Mouse (Mus musculus) cerebellum, adult 9-11 months (tissue): Measurements from ENCODE around the gene Tmem178.
"Not testable (repeated sequence)": the region's sequence is repeated elsewhere in the genome, so short reads cannot be mapped to it uniquely, and the experiment has no call there.

Source experiments
- DNase-seq: peaks from one replicate; pipeline ENCODE4 v3.0.0; 2022

The Tmem178 gene

DNA sequence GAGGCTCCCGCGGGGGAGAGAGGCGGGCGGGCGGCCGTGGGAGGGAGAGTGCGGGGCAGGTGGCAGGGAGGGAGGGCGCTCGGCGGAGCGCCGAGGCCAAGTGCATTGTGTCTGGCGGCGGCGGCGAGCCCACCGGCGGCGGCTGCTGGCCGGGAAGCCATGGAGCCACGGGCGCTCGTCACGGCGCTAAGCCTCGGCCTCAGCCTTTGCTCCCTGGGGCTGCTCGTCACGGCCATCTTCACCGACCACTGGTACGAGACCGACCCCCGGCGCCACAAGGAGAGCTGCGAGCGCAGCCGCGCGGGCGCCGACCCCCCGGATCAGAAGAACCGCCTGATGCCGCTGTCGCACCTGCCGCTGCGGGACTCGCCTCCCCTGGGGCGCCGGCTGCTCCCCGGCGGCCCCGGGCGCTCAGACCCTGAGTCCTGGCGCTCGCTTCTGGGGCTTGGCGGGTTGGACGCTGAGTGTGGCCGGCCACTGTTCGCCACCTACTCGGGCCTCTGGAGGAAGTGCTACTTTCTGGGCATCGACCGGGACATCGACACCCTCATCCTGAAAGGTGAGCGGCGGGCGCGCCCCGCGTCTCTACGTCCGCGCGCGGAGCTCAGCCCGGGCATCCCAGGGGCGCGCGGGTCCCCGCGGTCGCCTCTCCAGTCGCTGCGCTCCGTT, at the start of gene Tmem178:
Gene Tmem178, plus strand, starts transcription at position 103 of the 669 bp plus-strand sequence.
- DNase-seq, result peak; percentile 79

DNA sequence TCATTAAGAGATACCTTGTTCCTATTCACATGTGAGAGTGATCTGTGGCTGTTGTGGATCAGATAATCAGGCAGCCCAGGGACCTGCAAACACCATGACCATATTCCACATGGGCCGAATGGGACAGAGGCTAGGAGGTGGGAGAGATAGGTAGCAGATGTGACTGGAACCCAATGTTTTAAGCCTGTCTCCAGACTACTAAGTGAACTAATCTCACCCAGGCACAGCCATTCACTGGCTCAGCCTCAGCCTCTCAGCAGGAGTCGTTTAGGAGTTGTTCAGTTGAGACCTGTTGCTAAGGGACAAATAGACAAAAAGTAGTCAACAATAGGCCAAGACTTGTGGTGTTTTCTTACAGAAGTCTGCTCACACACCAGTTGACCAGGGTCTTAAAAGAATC, 48.0 kb upstream of the Tmem178 start:
- no peak for DNase-seq

DNA sequence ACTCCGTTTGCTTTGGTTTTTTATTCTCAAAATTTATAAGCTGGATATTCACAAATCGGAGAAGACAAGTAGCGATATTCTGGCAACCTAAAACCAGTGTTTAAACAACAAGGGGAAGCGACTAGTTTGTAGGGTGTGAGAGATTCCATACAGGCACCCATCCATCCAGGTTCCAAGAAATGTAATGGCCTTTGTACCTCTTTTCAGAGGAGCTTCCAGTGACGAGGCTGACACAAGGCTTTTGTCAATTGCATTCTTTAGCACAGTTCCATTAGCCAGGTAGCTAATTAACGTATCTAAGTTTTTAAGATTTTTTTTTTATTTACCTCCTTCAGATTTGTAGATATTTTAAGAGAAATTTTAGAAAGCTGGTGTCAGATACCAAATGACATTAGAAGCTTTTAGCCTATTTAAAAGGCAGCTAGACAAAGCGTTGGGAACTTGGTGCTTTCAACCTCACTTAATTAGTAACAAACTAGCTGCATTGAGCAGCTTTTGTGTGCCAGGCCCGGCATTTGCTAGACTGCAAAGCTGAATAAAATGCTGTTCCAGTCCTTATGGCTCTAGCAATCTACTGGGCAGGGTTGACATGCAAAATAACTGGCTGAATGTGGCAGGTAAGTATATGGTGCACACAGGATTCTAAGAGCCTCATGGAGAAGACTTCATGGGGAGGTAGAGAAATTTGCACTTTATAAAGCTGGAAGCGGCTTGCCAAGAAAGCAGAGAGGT, 46.6 kb upstream of the Tmem178 start:
- no peak for DNase-seq

DNA sequence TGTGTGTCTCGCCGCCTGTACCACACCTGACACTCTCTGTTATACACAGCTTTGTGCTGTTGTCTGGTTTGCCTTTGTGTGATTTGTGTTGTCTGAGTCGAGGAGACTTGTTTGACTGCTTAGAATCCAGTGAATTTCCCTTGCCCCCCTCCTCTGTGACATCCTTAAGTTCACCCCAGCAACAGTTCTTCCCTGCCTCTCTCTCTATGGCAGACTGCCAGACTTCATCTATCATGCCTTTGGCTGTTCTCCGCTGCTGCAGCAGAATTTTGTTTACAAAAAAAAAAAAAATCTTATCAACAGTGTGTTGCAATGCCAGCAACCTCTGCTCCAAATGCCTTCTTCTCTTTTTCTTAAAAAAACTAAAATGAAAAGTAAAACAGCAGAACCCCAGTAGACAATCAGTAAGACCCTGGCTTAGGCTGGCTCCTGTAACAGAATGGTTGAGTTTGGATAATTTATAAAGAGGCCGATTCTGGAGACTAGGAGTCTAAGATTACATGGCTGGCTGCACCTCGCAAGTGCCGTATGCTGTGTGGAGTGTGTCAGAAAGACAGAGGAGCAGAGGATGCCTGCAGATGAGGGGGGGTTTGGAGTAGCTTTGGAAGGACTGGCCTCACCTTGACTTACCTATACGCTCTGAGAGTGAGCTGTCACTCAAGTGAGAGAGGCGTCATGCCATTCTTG, 44.8 kb upstream of the Tmem178 start:
- no peak for DNase-seq

DNA sequence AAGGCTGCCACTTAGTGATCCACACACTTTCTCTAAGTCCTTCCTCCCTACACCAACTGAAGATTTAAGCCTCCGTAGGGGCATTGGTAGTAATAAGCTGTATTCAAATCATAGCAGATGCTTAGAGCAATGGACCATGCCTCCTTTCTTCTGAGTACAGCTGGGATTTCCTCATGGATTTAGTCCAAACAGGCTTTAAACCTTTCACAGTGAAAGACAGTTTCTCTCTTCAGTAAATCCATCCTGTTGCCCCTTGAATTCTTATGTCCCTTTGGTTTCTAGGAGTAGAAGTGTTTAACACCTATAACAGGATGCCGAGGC, 44.3 kb upstream of the Tmem178 start:
- no peak for DNase-seq

DNA sequence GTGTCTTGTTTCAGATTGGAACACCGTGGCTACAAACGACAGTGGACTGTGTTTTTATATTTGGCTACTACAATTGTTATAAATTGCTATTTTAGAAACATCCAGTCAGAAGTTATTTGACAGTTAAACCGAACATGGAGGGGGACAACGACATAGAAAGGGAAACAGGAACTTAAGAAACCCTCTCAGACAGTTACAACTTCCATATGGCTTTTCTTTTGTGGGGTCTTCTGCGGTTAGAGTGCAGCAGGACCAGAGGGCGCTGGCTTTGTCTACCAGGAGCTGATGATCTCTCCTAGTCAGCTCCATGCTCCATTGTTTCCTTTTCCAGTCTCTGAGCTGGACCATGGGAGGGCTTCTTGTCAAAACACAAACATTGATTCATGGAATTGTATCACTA, 42.5 kb upstream of the Tmem178 start:
- no peak for DNase-seq

DNA sequence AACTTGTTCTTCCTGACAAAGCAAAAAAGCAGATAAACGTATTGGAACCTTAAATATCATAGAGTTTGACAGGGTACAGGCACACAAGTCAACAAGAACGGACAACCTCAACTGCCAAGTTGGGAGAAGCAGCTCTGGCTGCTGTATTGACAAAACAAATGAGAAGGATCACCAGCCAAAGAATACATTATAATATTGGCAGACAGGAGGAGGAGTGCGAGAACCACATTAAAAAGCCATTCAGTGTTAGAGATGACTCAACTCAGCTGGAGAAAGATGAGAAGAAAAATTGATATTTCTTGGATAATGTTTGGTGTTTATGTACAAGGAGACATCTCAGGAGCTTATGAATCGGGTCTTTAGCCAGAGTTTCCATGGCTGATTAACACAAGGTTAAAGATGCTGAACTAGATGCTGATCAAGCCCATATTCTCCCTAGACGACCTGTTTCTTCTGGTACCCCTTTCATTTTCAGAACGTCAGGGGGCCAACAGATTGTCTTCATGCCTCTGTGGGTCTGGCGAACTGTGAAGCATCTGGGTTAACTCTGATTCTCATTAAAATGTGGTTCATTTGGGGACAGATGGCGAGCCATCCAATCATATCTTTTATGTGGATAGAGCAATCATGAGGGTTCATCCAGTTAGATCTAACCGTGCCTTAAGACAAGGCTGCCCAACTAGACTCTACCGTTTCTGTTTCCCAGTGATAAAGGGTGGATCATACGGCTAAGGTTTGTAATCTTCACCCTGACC, 41.1 kb upstream of the Tmem178 start:
- DNase-seq, result no peak

DNA sequence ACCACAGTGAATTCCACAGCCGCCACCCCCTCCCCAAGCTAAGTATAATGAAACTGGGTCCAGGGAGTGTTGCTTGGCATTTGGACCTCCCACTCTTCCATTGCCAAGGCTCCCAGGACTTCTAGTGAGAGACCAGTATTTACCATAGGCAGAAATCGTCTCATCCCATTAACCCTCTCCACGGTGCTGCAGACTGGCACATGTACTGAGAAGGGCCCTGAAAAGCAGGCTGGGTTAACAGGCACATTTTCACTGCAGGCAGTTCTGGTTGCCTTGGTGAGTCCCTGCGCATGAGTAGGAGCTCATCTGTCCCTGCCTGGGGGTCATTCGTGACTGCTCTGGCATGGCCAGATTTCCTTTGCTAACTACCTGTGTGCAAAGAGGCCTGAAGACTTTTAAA, 40.4 kb upstream of the Tmem178 start:
- no peak for DNase-seq

DNA sequence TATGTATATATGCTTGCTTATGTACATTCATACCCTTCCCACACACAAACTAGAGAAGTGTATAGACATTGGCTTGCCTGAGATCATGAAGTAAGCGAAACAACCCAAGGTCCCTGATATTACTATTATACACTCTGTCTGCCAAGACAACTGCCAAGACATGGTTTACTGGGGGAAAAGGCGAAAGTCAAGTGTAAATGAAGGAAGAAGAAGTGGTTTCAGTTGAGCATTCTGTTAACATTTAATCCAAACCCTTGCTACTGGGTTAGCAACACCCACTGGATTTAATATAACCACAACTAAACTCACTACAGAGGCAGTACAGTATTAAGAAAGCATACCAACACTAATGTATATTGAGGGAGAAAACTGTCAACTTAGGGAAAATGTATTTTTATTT, 28.8 kb upstream of the Tmem178 start:
- no peak for DNase-seq

DNA sequence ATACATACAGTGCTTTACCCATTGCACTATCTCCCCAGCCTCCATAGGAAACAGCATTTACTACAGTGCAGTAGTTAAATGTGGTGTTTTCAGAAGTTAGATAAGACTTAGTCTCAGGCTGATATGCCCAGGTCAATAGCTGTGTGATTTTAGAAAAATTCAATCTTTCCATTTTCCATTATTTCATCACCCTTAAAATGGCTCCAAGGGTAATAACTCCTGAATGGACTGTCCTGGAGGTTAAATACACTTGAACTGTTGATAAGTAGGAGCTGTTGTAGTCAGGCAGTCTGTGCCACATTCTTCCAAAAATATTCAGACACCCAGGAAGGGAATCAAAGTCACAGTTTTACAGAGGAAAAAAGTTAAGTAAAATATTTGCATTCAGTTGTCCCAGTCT, 25.2 kb upstream of the Tmem178 start:
- no peak for DNase-seq

DNA sequence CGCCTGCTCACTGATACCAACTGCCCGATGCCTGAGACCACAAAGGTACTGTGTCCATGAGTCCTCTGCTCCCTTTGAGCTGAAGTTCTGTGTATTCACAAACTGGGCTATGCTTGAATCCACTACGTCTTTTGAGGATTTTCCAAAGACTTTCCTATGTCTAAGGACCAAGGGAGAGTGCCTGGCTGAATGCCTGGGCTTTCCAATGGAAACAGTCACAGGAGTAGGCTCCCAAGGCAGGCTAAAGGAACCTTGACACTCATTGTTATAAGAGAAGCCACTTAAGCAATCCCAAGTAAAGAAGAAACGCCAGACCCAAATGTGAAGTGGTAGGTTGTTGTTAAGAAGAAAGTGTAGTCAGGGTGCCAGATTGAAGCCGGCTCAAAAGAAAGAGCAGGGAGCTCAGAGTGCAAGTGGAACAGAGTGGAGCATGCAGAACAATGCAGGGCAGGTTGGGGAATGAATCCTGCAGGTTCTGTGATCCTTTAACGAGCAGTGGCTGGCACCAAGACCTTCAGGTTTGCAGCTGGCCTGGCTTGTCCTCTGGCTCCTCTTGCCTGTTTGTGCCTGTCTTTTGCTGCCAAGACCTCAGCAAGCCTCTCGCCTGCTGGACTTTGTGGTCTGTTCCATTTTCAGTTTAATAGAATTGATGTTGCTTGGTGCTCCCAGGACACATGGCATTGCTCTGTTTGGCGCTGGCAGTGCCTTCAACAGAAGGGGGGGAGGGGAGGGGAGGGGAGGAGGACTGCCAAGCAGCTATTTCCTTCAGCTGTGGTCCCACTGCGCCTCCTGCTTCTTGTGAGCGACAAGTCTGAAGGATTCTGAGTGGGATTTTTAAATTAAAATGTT, 22.9 kb upstream of the Tmem178 start:
- peak; percentile 87 for DNase-seq

DNA sequence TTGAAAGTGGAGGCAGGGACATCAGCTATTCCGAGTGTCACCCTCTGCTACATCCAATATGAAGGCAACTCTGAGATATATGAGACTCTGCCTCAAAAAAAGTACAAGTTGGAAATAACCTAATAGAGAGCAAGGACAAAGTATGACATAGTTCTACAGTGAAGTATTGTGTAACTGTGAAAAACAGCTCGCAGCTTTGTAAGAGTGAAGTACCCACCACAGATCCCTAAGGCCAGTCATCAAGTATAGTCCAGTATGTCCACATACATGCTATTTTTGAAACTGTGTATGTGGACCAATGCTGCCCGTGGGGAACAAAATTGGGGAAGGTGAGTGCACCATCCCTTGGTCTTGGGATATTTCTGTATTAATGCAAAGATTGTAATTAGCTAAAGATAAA, 18.9 kb upstream of the Tmem178 start:
- DNase-seq, result no peak

DNA sequence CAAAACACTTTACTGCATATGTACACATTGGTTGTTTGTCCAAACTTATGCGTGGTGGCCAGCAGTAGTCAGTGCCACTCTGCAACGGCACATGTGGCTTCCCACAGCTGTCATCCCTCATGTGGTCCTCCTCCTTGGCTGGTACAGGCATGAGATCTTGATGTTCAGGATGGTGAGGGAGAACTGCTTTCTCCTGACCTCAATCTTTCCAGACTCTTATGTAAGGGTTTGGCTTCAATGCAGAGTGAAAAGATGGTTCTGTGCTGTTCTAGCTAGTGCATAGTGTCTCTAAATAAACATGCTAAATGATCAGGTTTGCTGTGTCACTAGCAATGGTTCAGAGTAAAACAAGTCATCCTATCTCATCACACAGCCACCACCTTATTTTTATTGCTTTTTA, 17.3 kb upstream of the Tmem178 start:
- DNase-seq, result no peak

DNA sequence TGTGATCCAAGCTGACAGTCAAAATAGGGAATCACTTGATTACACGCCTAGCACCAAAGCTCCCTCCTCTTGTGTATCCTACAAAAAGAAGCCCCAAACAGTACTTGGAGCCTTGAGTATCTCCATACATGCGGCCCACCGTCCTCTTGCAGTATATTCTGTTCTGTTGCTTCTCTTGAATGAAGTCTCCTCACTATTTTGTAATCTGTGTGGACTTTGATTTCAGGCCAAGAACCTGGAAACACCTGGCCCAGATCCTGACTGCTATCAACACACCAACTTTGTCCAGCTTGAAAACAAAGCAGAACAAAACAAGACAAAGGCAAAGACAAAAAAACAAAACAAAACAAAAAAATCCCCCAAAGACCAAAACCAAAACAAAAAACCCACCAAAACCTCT, 11.7 kb upstream of the Tmem178 start:
- DNase-seq, result no peak

DNA sequence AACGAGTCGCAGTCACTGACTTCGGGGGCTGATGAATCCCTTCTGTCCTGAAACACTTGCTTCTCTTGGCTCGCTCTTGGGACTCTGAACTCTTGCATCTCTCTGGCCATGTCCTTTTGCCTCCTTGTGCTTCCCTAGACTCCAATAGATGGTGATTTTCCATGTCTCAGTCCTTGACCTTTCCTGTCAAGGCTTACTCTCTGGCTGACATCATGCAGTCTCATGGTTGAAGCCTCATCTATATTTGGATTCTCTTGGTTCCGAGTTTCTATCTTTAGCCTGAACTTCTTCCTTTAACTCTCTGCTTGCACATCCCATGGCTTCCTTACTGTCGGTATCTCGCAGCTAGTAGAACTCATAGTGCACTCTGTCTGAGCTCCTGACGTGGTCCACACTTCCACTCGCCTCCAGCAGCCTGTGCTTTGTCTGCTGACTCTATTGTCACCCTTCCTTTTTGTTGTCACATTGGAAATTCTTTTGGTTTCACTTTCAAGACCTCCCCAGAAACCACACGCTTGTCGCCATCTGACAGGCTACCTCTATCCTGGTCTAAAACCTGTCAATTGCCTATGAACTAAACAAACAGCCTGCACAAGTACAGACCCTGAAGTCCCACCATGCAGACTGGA, 10.9 kb upstream of the Tmem178 start:
- DNase-seq, result no peak

DNA sequence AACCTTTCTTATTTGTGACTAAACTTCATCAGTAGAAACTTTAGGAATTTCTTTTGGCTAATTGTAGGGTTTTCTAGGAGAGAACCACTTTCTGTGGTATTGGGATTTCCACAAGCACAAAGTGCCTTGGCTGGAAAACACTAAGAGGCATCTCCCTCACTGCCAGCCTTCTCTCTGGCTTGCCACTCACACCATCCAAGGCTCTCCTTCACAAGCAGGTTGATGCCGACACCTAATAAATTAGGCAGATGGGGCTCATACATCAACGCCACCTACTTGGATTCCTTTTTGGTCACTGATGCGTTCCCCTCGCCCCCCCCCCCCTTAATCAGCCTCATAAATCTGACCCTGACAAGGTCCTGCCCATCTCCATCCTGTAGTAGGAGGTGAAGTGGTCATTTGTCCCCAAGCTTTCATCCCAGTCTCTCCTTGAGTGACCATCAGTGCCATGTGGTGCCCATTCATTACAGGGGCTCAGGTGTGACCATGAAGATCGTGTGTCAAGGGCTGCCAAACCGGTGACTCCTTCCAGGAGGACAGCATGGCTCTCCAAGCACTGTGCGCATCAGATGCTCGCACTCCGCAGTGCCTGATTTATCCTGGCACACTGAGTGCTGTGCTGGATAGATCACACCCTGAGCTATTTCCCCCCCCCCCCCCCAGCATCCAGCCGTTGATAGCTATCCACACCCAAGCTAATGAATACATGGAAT, 8.5 kb upstream of the Tmem178 start:
- DNase-seq, result peak; percentile 56

DNA sequence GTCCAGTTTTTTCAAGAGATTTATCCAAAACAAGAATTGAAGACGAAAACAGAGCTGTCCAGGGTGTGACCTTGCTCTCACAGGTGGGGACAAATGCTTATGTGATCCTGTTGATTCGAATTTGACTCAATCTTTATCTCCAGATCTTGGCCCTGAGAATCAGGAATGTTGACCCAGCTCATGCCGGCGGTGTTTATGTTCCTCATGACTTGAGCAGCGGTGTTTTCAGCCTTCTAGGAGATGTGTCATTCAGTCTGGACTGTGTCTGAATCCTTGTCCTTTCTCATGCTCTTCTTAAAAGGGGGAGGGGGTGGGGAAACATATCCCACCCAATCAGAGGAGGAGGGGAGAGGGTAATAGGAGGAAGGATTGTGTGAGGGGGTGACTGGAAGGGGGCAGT, 7.9 kb upstream of the Tmem178 start:
- no peak for DNase-seq

DNA sequence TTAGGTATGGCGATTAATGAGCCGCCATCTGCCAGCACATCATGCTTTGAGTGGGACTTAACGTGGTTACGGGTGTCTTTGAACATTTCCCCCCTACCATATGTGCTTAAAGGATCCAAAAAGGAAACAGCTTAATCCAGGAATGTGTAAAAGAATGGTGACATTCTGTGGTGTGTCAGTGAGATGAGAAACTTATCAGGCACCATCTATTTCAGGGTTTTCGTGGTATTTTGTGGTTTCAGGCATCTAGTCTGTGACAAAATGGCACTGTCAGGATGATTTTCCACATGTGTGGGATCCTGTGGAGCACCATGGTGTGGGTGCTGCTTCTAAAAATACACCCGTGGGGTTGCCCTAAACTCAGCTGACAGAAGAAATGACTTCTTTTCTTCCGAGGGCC, 4.6 kb upstream of the Tmem178 start:
- DNase-seq, result no peak

DNA sequence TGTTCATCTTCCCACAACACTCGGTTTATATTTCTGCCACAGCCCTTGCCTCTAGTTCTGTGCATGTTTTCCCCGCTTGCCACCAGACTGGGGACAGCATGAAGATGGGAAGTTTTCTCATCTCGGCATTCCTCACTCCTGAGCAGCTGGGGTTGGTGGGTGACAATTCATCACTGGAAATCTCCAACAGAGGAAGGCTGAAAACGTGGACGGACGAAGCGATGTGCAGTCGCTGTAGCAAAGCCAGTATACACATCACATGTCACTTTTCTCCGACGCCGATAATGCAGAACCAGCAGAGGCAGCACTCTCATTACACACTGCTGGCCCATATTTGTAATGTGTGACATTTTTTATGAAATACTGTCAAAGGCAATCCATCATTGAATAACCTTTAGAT, 2.6 kb upstream of the Tmem178 start:
- DNase-seq, result no peak

DNA sequence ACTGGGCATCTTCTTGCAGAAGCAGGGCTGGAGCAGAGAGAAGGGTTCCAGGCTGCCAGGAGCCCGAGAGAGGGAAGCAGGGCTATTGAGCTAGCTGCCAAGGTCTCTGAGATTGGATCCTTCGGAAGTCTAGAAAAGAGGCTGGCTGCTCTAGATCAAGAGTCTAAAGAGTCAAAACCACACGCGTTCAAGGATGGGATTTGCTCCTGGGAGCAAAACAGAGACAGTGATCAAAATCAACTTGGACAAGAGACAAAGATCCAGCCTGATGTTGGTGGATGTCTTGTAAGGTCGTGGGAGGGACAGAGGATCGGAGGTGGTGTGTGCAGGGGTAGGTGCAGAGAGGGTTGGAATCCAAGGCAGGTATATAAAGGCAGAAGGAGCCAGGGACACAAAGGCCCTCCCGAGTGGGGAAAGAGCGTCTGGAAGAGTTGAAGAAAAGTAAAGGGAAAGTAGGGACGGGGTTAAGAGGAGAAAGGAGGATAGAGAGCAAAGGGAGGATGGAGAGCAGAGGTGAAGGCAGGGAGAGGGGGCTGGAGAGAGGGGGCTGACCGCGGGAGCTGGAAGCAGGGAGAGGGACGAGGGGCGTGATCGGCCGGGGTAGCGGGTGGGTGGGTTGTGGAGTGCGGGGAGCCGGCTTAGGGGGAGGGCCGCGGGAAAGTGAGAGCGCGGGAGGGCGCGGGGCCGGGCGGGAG, 450 bp upstream of the Tmem178 start:
- peak; percentile 72 for DNase-seq

DNA sequence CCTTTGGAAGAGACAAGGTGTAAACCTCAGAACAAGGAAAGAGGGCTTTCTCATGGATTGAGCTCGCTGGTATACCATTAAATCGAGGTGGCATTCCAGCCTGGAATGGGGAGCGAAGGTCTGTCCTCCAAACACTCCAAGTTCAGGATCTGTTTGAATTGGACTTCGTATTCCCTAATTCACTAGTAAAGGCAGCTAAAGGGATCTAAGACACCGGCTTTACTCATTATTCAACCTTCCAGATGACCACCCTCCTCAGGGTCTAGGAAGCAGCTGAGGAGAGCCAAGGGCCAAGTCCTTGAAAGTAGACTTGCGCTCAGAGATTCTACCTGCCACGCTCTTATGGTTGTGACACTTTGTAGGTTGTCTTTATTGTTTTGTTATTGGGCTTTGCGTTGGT, 1.1 kb downstream of the Tmem178 start:
- DNase-seq, result not testable (repeated sequence)
